In genomic region chr4:57846991-57847422, GRCm38 (mm10) we compare ENCODE assay signal across 8 mouse cellular contexts.
DNase-seq lines count a peak whose midpoint lies in the region; ATAC-seq and TF ChIP-seq lines count a peak whose summit lies in the region.

No protein-coding gene starts in this region.

- peaks cover 53% of the 10 kb centered on the region for H3K4me1 ChIP-seq in forebrain, embryonic 10.5 days
- H3K4me1 ChIP-seq in forebrain, embryonic 13.5 days, result peaks cover 33% of the 10 kb centered on the region
- no peaks in the 10 kb centered on the region for H3K4me1 ChIP-seq in forebrain, postnatal 0 days (ENCODE audit: insufficient read depth)
- H3K4me1 ChIP-seq in intestine, embryonic 15.5 days (replicated peaks), result peaks cover 30% of the 10 kb centered on the region
- H3K4me1 ChIP-seq in liver, postnatal 0 days (ENCODE audit: insufficient read depth), result no peaks in the 10 kb centered on the region
- H3K4me1 ChIP-seq in stomach, postnatal 0 days (replicated peaks; ENCODE audit: control insufficient read depth, insufficient read depth), result peaks cover 11% of the 10 kb centered on the region

- 0 out of 2 replicates have a peak, but pooled peaks have one; percentile 26 for TF ChIP-seq EP300 in liver, postnatal 0 days (IDR thresholded peaks at IDR 0.05; ENCODE audit: low read depth)
- no peak for TF ChIP-seq EP300 in stomach, postnatal 0 days (optimal IDR thresholded peaks at IDR 0.05)

- H3K27me3 ChIP-seq in forebrain, embryonic 10.5 days (ENCODE audit: poor library complexity, severe bottlenecking), result peaks cover 6% of the 10 kb centered on the region; the same call in 1 of the 2 replicates
- H3K27me3 ChIP-seq in forebrain, embryonic 13.5 days, result no peaks in the 10 kb centered on the region
- no peaks in the 10 kb centered on the region for H3K27me3 ChIP-seq in forebrain, postnatal 0 days (ENCODE audit: insufficient read depth, low read length)
- no peaks in the 10 kb centered on the region for H3K27me3 ChIP-seq in intestine, embryonic 15.5 days (replicated peaks)
- no peaks in the 10 kb centered on the region for H3K27me3 ChIP-seq in liver, postnatal 0 days (ENCODE audit: insufficient read depth, low read length)
- H3K27me3 ChIP-seq in stomach, postnatal 0 days (ENCODE audit: control insufficient read depth, insufficient read depth, low read length), result no peaks in the 10 kb centered on the region

- H3K9me3 ChIP-seq in forebrain, embryonic 10.5 days, result no peaks in the 10 kb centered on the region
- H3K9me3 ChIP-seq in forebrain, embryonic 13.5 days (replicated peaks), result no peaks in the 10 kb centered on the region
- no peaks in the 10 kb centered on the region for H3K9me3 ChIP-seq in forebrain, postnatal 0 days (ENCODE audit: low read length)
- H3K9me3 ChIP-seq in intestine, embryonic 15.5 days, result no peaks in the 10 kb centered on the region
- H3K9me3 ChIP-seq in liver, postnatal 0 days (ENCODE audit: low read length), result no peaks in the 10 kb centered on the region
- H3K9me3 ChIP-seq in stomach, postnatal 0 days (ENCODE audit: control insufficient read depth, low read length), result no peaks in the 10 kb centered on the region

- H3K27ac ChIP-seq in forebrain, embryonic 10.5 days, result peak overlapping the region; percentile 88
- no peak overlapping the region for H3K27ac ChIP-seq in forebrain, embryonic 13.5 days
- 0 out of 2 replicates have a peak overlapping the region, but pooled peaks have one; percentile 54 for H3K27ac ChIP-seq in forebrain, postnatal 0 days (ENCODE audit: low read depth, low read length)
- H3K27ac ChIP-seq in intestine, embryonic 15.5 days, result peak overlapping the region; percentile 82
- peak overlapping the region; percentile 18; the same call in 1 of the 2 replicates for H3K27ac ChIP-seq in liver, postnatal 0 days (ENCODE audit: low read depth)
- peak overlapping the region; percentile 91 for H3K27ac ChIP-seq in stomach, postnatal 0 days (replicated peaks)

- no peak overlapping the region for H3K4me2 ChIP-seq in forebrain, embryonic 13.5 days
- no peak overlapping the region for H3K4me2 ChIP-seq in forebrain, postnatal 0 days (ENCODE audit: low read depth)
- peak overlapping the region; percentile 52 for H3K4me2 ChIP-seq in intestine, embryonic 15.5 days (replicated peaks)
- peak overlapping the region; percentile 22; the same call in 1 of the 2 replicates for H3K4me2 ChIP-seq in liver, postnatal 0 days (ENCODE audit: low read depth, low read length)
- peak overlapping the region; percentile 57 for H3K4me2 ChIP-seq in stomach, postnatal 0 days (replicated peaks; ENCODE audit: low read depth)

- peak; percentile 47 for DNase-seq in forebrain, embryonic 10.5 days (ENCODE audit: extremely low spot score, low spot score)
- no peak for DNase-seq in forebrain, postnatal 0 days
- DNase-seq in liver, postnatal 0 days, result no peak
- peak; percentile 36 for DNase-seq in stomach, postnatal 0 days (ENCODE audit: low spot score)
- DNase-seq in frontal cortex, adult 2 months (ENCODE audit: extremely low spot score in 1 of 2, low spot score in 1 of 2), result no peak
- no peak for DNase-seq in right cerebral cortex, postnatal 25 days

- no peak for TF ChIP-seq CTCF in forebrain, postnatal 0 days (IDR thresholded peaks at IDR 0.05; ENCODE audit: low read depth)
- no peak for TF ChIP-seq CTCF in liver, postnatal 0 days (IDR thresholded peaks at IDR 0.05; ENCODE audit: low read depth)
- TF ChIP-seq CTCF in stomach, postnatal 0 days (IDR thresholded peaks at IDR 0.05; ENCODE audit: low read depth), result no peak

- no peak for ATAC-seq in forebrain, embryonic 13.5 days
- ATAC-seq in forebrain, postnatal 0 days, result peak; percentile 19
- peak; percentile 47; the same call in 1 of the 2 replicates for ATAC-seq in intestine, embryonic 15.5 days
- no peak; the same call in 1 of the 2 replicates for ATAC-seq in liver, postnatal 0 days
- peak; percentile 16; the same call in 1 of the 2 replicates for ATAC-seq in stomach, postnatal 0 days (ENCODE audit: low FRiP score, low TSS enrichment)

- 23% methylated on average over 8 of the region's 8 CpGs for WGBS in forebrain, embryonic 10.5 days
- 30% methylated on average over 8 of the region's 8 CpGs for WGBS in forebrain, embryonic 13.5 days
- WGBS in forebrain, postnatal 0 days, result 37% methylated on average over 8 of the region's 8 CpGs
- WGBS in intestine, embryonic 15.5 days, result 23% methylated on average over 8 of the region's 8 CpGs
- WGBS in liver, postnatal 0 days (ENCODE audit: insufficient replicate concordance), result 67% methylated on average over 8 of the region's 8 CpGs
- 14% methylated on average over 8 of the region's 8 CpGs for WGBS in stomach, postnatal 0 days

- peak overlapping the region; percentile 52 for H3K4me3 ChIP-seq in forebrain, embryonic 10.5 days
- H3K4me3 ChIP-seq in forebrain, embryonic 13.5 days, result no peak overlapping the region
- H3K4me3 ChIP-seq in forebrain, postnatal 0 days (ENCODE audit: low read depth, low read length), result no peak overlapping the region
- H3K4me3 ChIP-seq in intestine, embryonic 15.5 days (replicated peaks), result peak overlapping the region; percentile 33
- H3K4me3 ChIP-seq in liver, postnatal 0 days (ENCODE audit: low read depth, low read length), result no peak overlapping the region
- H3K4me3 ChIP-seq in stomach, postnatal 0 days (ENCODE audit: low read depth, low read length), result peak overlapping the region; percentile 45

- no peak overlapping the region for H3K9ac ChIP-seq in forebrain, embryonic 13.5 days
- H3K9ac ChIP-seq in forebrain, postnatal 0 days, result no peak overlapping the region
- H3K9ac ChIP-seq in intestine, embryonic 15.5 days, result peak overlapping the region; percentile 32; the same call in 1 of the 2 replicates
- no peak overlapping the region for H3K9ac ChIP-seq in liver, postnatal 0 days (replicated peaks)
- peak overlapping the region; percentile 65 for H3K9ac ChIP-seq in stomach, postnatal 0 days (ENCODE audit: low read length)

- peaks cover 19% of the 10 kb centered on the region for H3K36me3 ChIP-seq in forebrain, embryonic 10.5 days (replicated peaks)
- H3K36me3 ChIP-seq in forebrain, embryonic 13.5 days (ENCODE audit: poor library complexity, severe bottlenecking), result no peaks in the 10 kb centered on the region
- no peaks in the 10 kb centered on the region for H3K36me3 ChIP-seq in forebrain, postnatal 0 days (ENCODE audit: insufficient read depth)
- no peaks in the 10 kb centered on the region for H3K36me3 ChIP-seq in intestine, embryonic 15.5 days
- H3K36me3 ChIP-seq in liver, postnatal 0 days (replicated peaks; ENCODE audit: insufficient read depth, low read length), result no peaks in the 10 kb centered on the region
- peaks cover 2% of the 10 kb centered on the region; the same call in 1 of the 2 replicates for H3K36me3 ChIP-seq in stomach, postnatal 0 days (ENCODE audit: control insufficient read depth, insufficient read depth, low read length)

Comparison
In these comparisons a context has a peak if more than half of its experiments do, and no peak if none do; other contexts are left out.
1. DNase-seq: peak in forebrain, embryonic 10.5 days (single experiment) and stomach, postnatal 0 days (single experiment); none in forebrain, postnatal 0 days (single experiment), liver, postnatal 0 days (single experiment), frontal cortex, adult 2 months (0 of 2) and right cerebral cortex, postnatal 25 days (single experiment).
2. H3K4me3 ChIP-seq: peak in forebrain, embryonic 10.5 days (single experiment), intestine, embryonic 15.5 days (single experiment) and stomach, postnatal 0 days (single experiment); none in forebrain, embryonic 13.5 days (single experiment), forebrain, postnatal 0 days (single experiment) and liver, postnatal 0 days (single experiment).
3. ATAC-seq: peak in forebrain, postnatal 0 days (single experiment), intestine, embryonic 15.5 days (single experiment) and stomach, postnatal 0 days (single experiment); none in forebrain, embryonic 13.5 days (single experiment) and liver, postnatal 0 days (single experiment).
4. H3K4me2 ChIP-seq: peak in intestine, embryonic 15.5 days (single experiment), liver, postnatal 0 days (single experiment) and stomach, postnatal 0 days (single experiment); none in forebrain, embryonic 13.5 days (single experiment) and forebrain, postnatal 0 days (single experiment).
5. H3K9ac ChIP-seq: peak in intestine, embryonic 15.5 days (single experiment) and stomach, postnatal 0 days (single experiment); none in forebrain, embryonic 13.5 days (single experiment), forebrain, postnatal 0 days (single experiment) and liver, postnatal 0 days (single experiment).